Mouse (Mus musculus) CH12.LX (cell line): ENCODE measurements around the gene Fbl. TPM values are rescaled to one million over a fixed set of nuclear protein-coding genes. Genes with fewer than 3 reads are reported as not detected.
A peak's percentile ranks its signal among the peaks of the same experiment; 100 is the strongest.
"Not testable (repeated sequence)": the region's sequence is repeated elsewhere in the genome, so short reads cannot be mapped to it uniquely, and the experiment has no call there.

Source experiments
- DNase-seq: peaks from one replicate; pipeline ENCODE4 v3.0.0-alpha.2; 2013; ENCODE audit errors: extremely low read depth
- H3K27ac ChIP-seq: 2 replicates; pipeline ENCODE4 v1.5.1; 2012; ENCODE audit warnings: low read depth, mild to moderate bottlenecking, control low read depth, moderate library complexity; ENCODE audit not compliant: insufficient read depth
- H3K27me3 ChIP-seq: replicated peaks from 2 replicates; pipeline ENCODE3; 2012; ENCODE audit warnings: inconsistent platforms
- H3K36me3 ChIP-seq, 2 experiments: replicated peaks in 1 of 2; 2 replicates each; pipeline versions ENCODE3 to v1.6.1; 2012; ENCODE audit warnings: inconsistent platforms in 1 of 2, low read length in 1 of 2, mild to moderate bottlenecking in 1 of 2, mixed read lengths in 1 of 2, moderate library complexity in 1 of 2; ENCODE audit not compliant: control insufficient read depth in 1 of 2, insufficient read depth in 1 of 2
- H3K4me1 ChIP-seq, 2 experiments: 2 replicates each; pipeline ENCODE4 v1.6.1; 2012; ENCODE audit warnings: inconsistent platforms in 1 of 2, moderate library complexity in 1 of 2; ENCODE audit not compliant: insufficient read depth in 2 of 2, control insufficient read depth in 1 of 2
- H3K4me2 ChIP-seq: 2 replicates; pipeline ENCODE4 v1.6.1; 2012; ENCODE audit warnings: low read depth, mild to moderate bottlenecking, control low read depth; ENCODE audit not compliant: poor library complexity, insufficient read depth, severe bottlenecking
- H3K4me3 ChIP-seq, 3 experiments: fragments of 150-350 bp in 1 of 3; sonication (generic) in 1 of 3; replicated peaks in 1 of 3; 2 replicates each; pipeline versions ENCODE3 to v1.5.1; 2011 to 2012; ENCODE audit warnings: low read depth in 2 of 3, low read length in 2 of 3, mild to moderate bottlenecking in 2 of 3, moderate library complexity in 2 of 3, control low read depth in 1 of 3, improper control_type of control experiment in 1 of 3, inconsistent platforms in 1 of 3, mixed read lengths in 1 of 3; ENCODE audit not compliant: poor library complexity in 1 of 3
- H3K79me2 ChIP-seq: replicated peaks from 2 replicates; pipeline ENCODE4 v1.6.1; 2012; ENCODE audit warnings: mild to moderate bottlenecking, moderate library complexity; ENCODE audit not compliant: control insufficient read depth, poor library complexity, insufficient read depth, severe bottlenecking; ENCODE audit errors: extremely low read depth
- H3K9ac ChIP-seq: 2 replicates; pipeline ENCODE4 v1.6.1; 2012; ENCODE audit warnings: low read depth, mild to moderate bottlenecking, control low read depth, moderate library complexity; ENCODE audit not compliant: insufficient read depth
- H3K9me3 ChIP-seq: replicated peaks from 2 replicates; pipeline ENCODE3; 2012; ENCODE audit warnings: low read length, inconsistent platforms, mixed read lengths
- CHD2 ChIP-seq: IDR thresholded peaks from 2 replicates; pipeline ENCODE4 v1.6.1; 2011; ENCODE audit warnings: low read length, improper control_type of control experiment
- CTCF ChIP-seq, 2 experiments: IDR thresholded peaks in 1 of 2; conservative IDR thresholded peaks in 1 of 2; 2 replicates each; pipeline ENCODE4 v1.5.1; 2011 to 2012; ENCODE audit warnings: low read depth in 2 of 2, low read length in 2 of 2, improper control_type of control experiment in 1 of 2, inconsistent platforms in 1 of 2, mild to moderate bottlenecking in 1 of 2, moderate library complexity in 1 of 2
- ETS1 ChIP-seq: conservative IDR thresholded peaks from 2 replicates; pipeline ENCODE4 v1.6.1; 2012; ENCODE audit warnings: low read depth, mild to moderate bottlenecking, inconsistent platforms, low read length, improper control_type of control experiment, moderate library complexity
- GABPA ChIP-seq: IDR thresholded peaks from 2 replicates; pipeline ENCODE4 v1.6.1; 2012; ENCODE audit warnings: low read depth, low read length, improper control_type of control experiment, inconsistent platforms; ENCODE audit not compliant: insufficient replicate concordance
- IRF4 ChIP-seq: IDR thresholded peaks from 2 replicates; pipeline ENCODE4 v1.6.1; 2014; ENCODE audit warnings: low read depth, mild to moderate bottlenecking, inconsistent platforms, low read length, improper control_type of control experiment
- MAFK ChIP-seq: IDR thresholded peaks from 2 replicates; pipeline ENCODE4 v1.6.1; 2011; ENCODE audit warnings: low read length, improper control_type of control experiment; ENCODE audit not compliant: insufficient replicate concordance
- MAX ChIP-seq: IDR thresholded peaks from 2 replicates; pipeline ENCODE4 v1.6.1; 2011; ENCODE audit warnings: low read length, improper control_type of control experiment
- MAZ ChIP-seq: IDR thresholded peaks from 2 replicates; pipeline ENCODE4 v1.6.1; 2012; ENCODE audit warnings: low read depth, mild to moderate bottlenecking, inconsistent platforms, low read length, improper control_type of control experiment, moderate library complexity
- MEF2A ChIP-seq: IDR thresholded peaks from 2 replicates; pipeline ENCODE4 v1.6.1; 2014; ENCODE audit warnings: low read depth, mild to moderate bottlenecking, inconsistent platforms, low read length, improper control_type of control experiment, borderline replicate concordance
- MXI1 ChIP-seq: IDR thresholded peaks from 2 replicates; pipeline ENCODE4 v1.6.1; 2011; ENCODE audit warnings: mild to moderate bottlenecking, low read depth, low read length, improper control_type of control experiment
- MYC ChIP-seq: IDR thresholded peaks from 2 replicates; pipeline ENCODE4 v1.6.1; 2011; ENCODE audit warnings: low read depth, mild to moderate bottlenecking, improper control_type of control experiment, low read length
- PAX5 ChIP-seq: IDR thresholded peaks from 2 replicates; pipeline ENCODE4 v1.6.1; 2012; ENCODE audit warnings: low read length, inconsistent platforms, mixed read lengths
- POLR2A ChIP-seq: IDR thresholded peaks from 2 replicates; pipeline ENCODE4 v1.6.1; 2011; ENCODE audit warnings: low read depth, mild to moderate bottlenecking, improper control_type of control experiment, low read length
- RAD21 ChIP-seq: IDR thresholded peaks from 2 replicates; pipeline ENCODE4 v1.6.1; 2011; ENCODE audit warnings: low read depth, mild to moderate bottlenecking, low read length, improper control_type of control experiment, moderate library complexity
- SIN3A ChIP-seq: IDR thresholded peaks from 2 replicates; pipeline ENCODE4 v1.6.1; 2012; ENCODE audit warnings: low read length, improper control_type of control experiment, inconsistent platforms
- SMC3 ChIP-seq: IDR thresholded peaks from 2 replicates; pipeline ENCODE4 v1.6.1; 2011; ENCODE audit warnings: low read depth, low read length, improper control_type of control experiment
- UBTF ChIP-seq: IDR thresholded peaks from 2 replicates; pipeline ENCODE4 v1.6.1; 2012; ENCODE audit warnings: low read depth, mild to moderate bottlenecking, inconsistent platforms, low read length, improper control_type of control experiment, moderate library complexity
- USF1 ChIP-seq: IDR thresholded peaks from 2 replicates; pipeline ENCODE4 v1.6.1; 2014; ENCODE audit warnings: low read depth, mild to moderate bottlenecking, inconsistent platforms, low read length, improper control_type of control experiment
- USF2 ChIP-seq: conservative IDR thresholded peaks from 2 replicates; pipeline ENCODE4 v1.6.1; 2011; ENCODE audit warnings: low read depth, low read length, improper control_type of control experiment
- ZC3H11A ChIP-seq: IDR thresholded peaks from 2 replicates; pipeline ENCODE4 v1.6.1; 2012; ENCODE audit warnings: low read depth, mild to moderate bottlenecking, inconsistent platforms, low read length, improper control_type of control experiment
- ZMIZ1 ChIP-seq: IDR thresholded peaks from 2 replicates; pipeline ENCODE4 v1.6.1; 2012; ENCODE audit warnings: low read depth, mild to moderate bottlenecking, inconsistent platforms, low read length, improper control_type of control experiment
- ZNF384 ChIP-seq: IDR thresholded peaks from 2 replicates; pipeline ENCODE4 v1.6.1; 2012; ENCODE audit warnings: low read depth, low read length, improper control_type of control experiment, inconsistent platforms
- dilution Hi-C: fragments of 300-500 bp; cut with MboI; formaldehyde crosslinking; loops from 2 replicates; pipeline ENCODE4 v1.14.3; 2020; ENCODE audit warnings: low sequenced_read_pairs; ENCODE audit not compliant: extremely low pct_unique_long_range_greater_than_20kb, extremely low pct_ligation_motif_present
- in situ Hi-C: fragments of 300-500 bp; cut with MboI; formaldehyde crosslinking; loops from 3 replicates; pipeline ENCODE4 v1.14.3; 2019; ENCODE audit warnings: low sequenced_read_pairs, low pct_ligation_motif_present, low pct_unique_long_range_greater_than_20kb, mixed read lengths
- polyA plus RNA-seq: library from polyadenylated mRNA; unstranded; fragments of >175 nt; gene quantifications from 2 replicates; pipeline ENCODE4 v1.2.1, GENCODE M21; 2012; ENCODE audit warnings: low read depth; ENCODE audit not compliant: insufficient read length
- total RNA-seq, 2 experiments: library from RNA; depleted of rRNA; stranded (reverse); fragments of 300-350 nt in 1 of 2; fragments of >200 nt in 1 of 2; gene quantifications; 2 replicates each; pipeline ENCODE4 v1.2.3; 2012 to 2014

Fbl gene
- total and polyA plus RNA-seq, 3 experiments = 151 to 426 (median 180) TPM

GRCm38 (mm10) chr7:28208988-28209508 is 39.5 kb downstream of the Fbl start (continued):
- TF ChIP-seq ZMIZ1 (no peak), MXI1 (peak; percentile 74), USF2 (peak; percentile 78), SIN3A (peak; percentile 80)

DNA sequence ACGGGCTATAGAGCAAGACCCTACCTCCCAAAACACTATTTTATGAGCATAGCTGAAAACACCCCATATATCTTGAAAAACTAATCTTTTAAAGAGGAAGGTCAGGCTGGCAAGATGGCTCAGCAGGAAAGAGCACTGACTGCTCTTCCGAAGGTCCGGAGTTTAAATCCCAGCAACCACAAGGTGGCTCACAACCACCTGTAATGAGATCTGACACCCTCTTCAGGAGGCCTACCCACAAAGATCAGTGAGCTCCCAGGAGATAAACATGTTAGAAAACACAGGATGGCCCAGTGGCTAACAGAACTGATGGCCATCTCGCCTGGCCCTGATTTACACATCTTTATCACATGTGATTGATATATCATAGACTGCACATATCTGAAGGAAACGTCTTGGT is 41.2 kb downstream of the Fbl start:
- Histone ChIP-seq H3K36me3 (no peaks in the 10 kb centered on the region), H3K4me1 (no peaks in the 10 kb centered on the region), H3K9ac (no peak overlapping the region), H3K9me3 (no peaks in the 10 kb centered on the region), H3K4me2 (no peak overlapping the region), H3K79me2 (no peaks in the 10 kb centered on the region), H3K27ac (no peak overlapping the region), H3K4me3 (no peak overlapping the region), H3K27me3 (no peaks in the 10 kb centered on the region)
- in situ Hi-C loops (loop anchor here (10.0 kb wide), 1 partner anchor 66 kb away; no protein-coding TSS in a partner anchor), dilution Hi-C loops (no loop called here)
- no peak for TF ChIP-seq PAX5
- TF ChIP-seq USF2 = no peak
- TF ChIP-seq SIN3A = no peak
- TF ChIP-seq GABPA = no peak
- no peak for TF ChIP-seq ETS1
- no peak for TF ChIP-seq POLR2A
- no peak for TF ChIP-seq CHD2
- no peak for TF ChIP-seq USF1
- TF ChIP-seq UBTF = no peak
- no peak for TF ChIP-seq MXI1
- no peak for TF ChIP-seq ZNF384
- TF ChIP-seq MAZ = no peak
- TF ChIP-seq ZC3H11A = no peak
- DNase-seq = no peak

DNA sequence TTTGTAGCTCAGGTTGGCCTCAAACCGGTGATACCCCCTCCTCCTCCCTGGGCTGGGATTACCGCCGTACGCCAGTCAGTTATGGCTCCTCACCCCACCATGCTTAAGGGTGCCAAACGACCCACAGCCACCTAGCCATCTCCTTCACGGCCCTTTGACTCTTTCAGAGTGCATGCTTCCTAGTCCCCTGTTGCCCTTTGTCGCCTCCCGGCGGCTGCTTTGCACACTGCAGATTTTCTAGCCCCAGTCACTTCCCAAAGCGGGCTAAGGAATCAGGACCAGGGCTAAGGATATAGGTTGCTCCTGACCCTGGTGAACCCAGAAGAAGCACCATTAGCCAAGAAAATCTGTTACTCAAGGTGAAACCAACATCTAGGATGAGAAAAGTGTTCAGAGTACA is 44.6 kb downstream of the Fbl start:
- in situ Hi-C loops (loop anchor here (10.0 kb wide), 1 partner anchor 69 kb away; no protein-coding TSS in a partner anchor), dilution Hi-C loops (no loop called here)
- Histone ChIP-seq H3K4me1 (peaks cover 0 to 6% of the 10 kb centered on the region in 2 experiments; a peak in 2 of 4 replicates), H3K9ac (no peak overlapping the region), H3K27ac (no peak overlapping the region), H3K4me2 (no peak overlapping the region), H3K36me3 (no peaks in the 10 kb centered on the region), H3K27me3 (no peaks in the 10 kb centered on the region), H3K4me3 (no peak overlapping the region), H3K9me3 (no peaks in the 10 kb centered on the region), H3K79me2 (no peaks in the 10 kb centered on the region)
- TF ChIP-seq IRF4 = peak; percentile 20; the same call in 1 of the 2 replicates
- TF ChIP-seq USF2 = no peak
- no peak for TF ChIP-seq MEF2A
- no peak for TF ChIP-seq MAFK
- TF ChIP-seq MAX = 0 out of 2 replicates have a peak, but pooled peaks have one; percentile 51
- peak; percentile 49; the same call in 1 of the 2 replicates for TF ChIP-seq MXI1
- peak; percentile 84 for TF ChIP-seq SMC3
- peak; percentile 84 for TF ChIP-seq RAD21
- peak; percentile 50; the same call in 1 of the 2 replicates for TF ChIP-seq MYC
- peak; percentile 76 to 91 for TF ChIP-seq CTCF (conservative IDR thresholded peaks at IDR 0.05 in 1 of 2, IDR thresholded peaks at IDR 0.05 in 1 of 2; ENCODE audit: low read depth in 2 of 2, low read length in 2 of 2)
- DNase-seq = peak; percentile 59

- H3K4me1 ChIP-seq, H3K27me3 ChIP-seq, DNase-seq, H3K9me3 ChIP-seq, H3K4me3 ChIP-seq, H3K27ac ChIP-seq, H3K9ac ChIP-seq, H3K79me2 ChIP-seq, dilution Hi-C loops, H3K4me2 ChIP-seq, H3K36me3 ChIP-seq: not testable (repeated sequence)
- in situ Hi-C loops = loop anchor here (10.0 kb wide), 1 partner anchor 71 kb away; no protein-coding TSS in a partner anchor
These were observed 46.4 kb downstream of the Fbl start for GRCm38 (mm10) chr7:28215950-28216349.
